Mouse (Mus musculus) G1E-ER4 (cell line): ENCODE measurements around the gene Phf2. TPM values are rescaled to one million over a fixed set of nuclear protein-coding genes. Genes with fewer than 3 reads are reported as not detected.

Source experiments
- GATA1 ChIP-seq: IDR thresholded peaks from one replicate; pipeline ENCODE4 v1.8.0; 2012; ENCODE audit warnings: low read length, inconsistent platforms
- polyA plus RNA-seq: library from polyadenylated mRNA; stranded (reverse); fragments of >175 nt; gene quantifications from 2 replicates; pipeline ENCODE4 v1.2.3, GENCODE M21; 2012

Phf2 gene
- 47.6 and 57.8 TPM in 2 replicates for polyA plus RNA-seq

- no peak for TF ChIP-seq GATA1
Observed at GRCm38 (mm10) chr13:48870771-48871731, at the start of gene Phf2. TSS of gene Phf2 (minus strand) at chr13:48871119.

GRCm38 (mm10) chr13:48919756-48920415 is 49.0 kb upstream of the Phf2 start:
- no peak for TF ChIP-seq GATA1

GRCm38 (mm10) chr13:48917113-48917599 is 46.2 kb upstream of the Phf2 start:
- no peak for TF ChIP-seq GATA1

GRCm38 (mm10) chr13:48913680-48914079 is 42.8 kb upstream of the Phf2 start:
- no peak for TF ChIP-seq GATA1

GRCm38 (mm10) chr13:48913141-48913540 is 42.2 kb upstream of the Phf2 start:
- no peak for TF ChIP-seq GATA1

- TF ChIP-seq GATA1: no peak
Observed at GRCm38 (mm10) chr13:48911426-48911825, 40.5 kb upstream of the Phf2 start.

- no peak for TF ChIP-seq GATA1
Observed at GRCm38 (mm10) chr13:48905458-48905857, 34.5 kb upstream of the Phf2 start.

GRCm38 (mm10) chr13:48895376-48895775 is 24.5 kb upstream of the Phf2 start:
- TF ChIP-seq GATA1: no peak

- TF ChIP-seq GATA1: no peak
Observed at GRCm38 (mm10) chr13:48890260-48890960, 19.5 kb upstream of the Phf2 start.

GRCm38 (mm10) chr13:48878534-48878933 is 7.6 kb upstream of the Phf2 start:
- no peak for TF ChIP-seq GATA1

GRCm38 (mm10) chr13:48877805-48878204 is 6.9 kb upstream of the Phf2 start:
- no peak for TF ChIP-seq GATA1

- no peak for TF ChIP-seq GATA1
Observed at GRCm38 (mm10) chr13:48872726-48873125, 1.8 kb upstream of the Phf2 start.

GRCm38 (mm10) chr13:48871887-48872606 is 1.1 kb upstream of the Phf2 start:
- TF ChIP-seq GATA1: no peak

- TF ChIP-seq GATA1: no peak
Observed at GRCm38 (mm10) chr13:48869950-48870770, 759 bp downstream of the Phf2 start.
